Mouse (Mus musculus): ENCODE measurements at regions not wholly inside any gene's neighbourhood (a gene's known extent, or its start where the extent isn't known, plus 50 kb on each side); places are given as distances from the start of the nearest gene placed in this dataset.

GRCm38 (mm10) chrX:118599316-118599715 lies 118.8 kb upstream of the Tgif2lx1 start:
- TF ChIP-seq POLR2A (IDR thresholded peaks at IDR 0.05; ENCODE audit: borderline replicate concordance, extremely low read depth, insufficient read depth, insufficient read length, poor library complexity, severe bottlenecking) (no peak), CTCF (IDR thresholded peaks at IDR 0.05; ENCODE audit: borderline replicate concordance, extremely low read depth, insufficient read depth, insufficient read length) (no peak)
- peak; percentile 75 for DNase-seq (ENCODE audit: low read depth)

- TF ChIP-seq CTCF (IDR thresholded peaks at IDR 0.05; ENCODE audit: borderline replicate concordance, extremely low read depth, insufficient read depth, insufficient read length) (no peak), POLR2A (IDR thresholded peaks at IDR 0.05; ENCODE audit: borderline replicate concordance, extremely low read depth, insufficient read depth, insufficient read length, poor library complexity, severe bottlenecking) (no peak)
- DNase-seq (ENCODE audit: low read depth) = no peak
Measured at GRCm38 (mm10) chrX:118596346-118596622, 115.7 kb upstream of the Tgif2lx1 start.

- peak; percentile 75 for DNase-seq (ENCODE audit: low read depth)
- TF ChIP-seq POLR2A (IDR thresholded peaks at IDR 0.05; ENCODE audit: borderline replicate concordance, extremely low read depth, insufficient read depth, insufficient read length, poor library complexity, severe bottlenecking) (no peak), CTCF (IDR thresholded peaks at IDR 0.05; ENCODE audit: borderline replicate concordance, extremely low read depth, insufficient read depth, insufficient read length) (no peak)
Measured at GRCm38 (mm10) chrX:118595504-118596345, 115.2 kb upstream of the Tgif2lx1 start.
